ENCODE assay signal across 10 mouse cellular contexts in the genomic region with DNA sequence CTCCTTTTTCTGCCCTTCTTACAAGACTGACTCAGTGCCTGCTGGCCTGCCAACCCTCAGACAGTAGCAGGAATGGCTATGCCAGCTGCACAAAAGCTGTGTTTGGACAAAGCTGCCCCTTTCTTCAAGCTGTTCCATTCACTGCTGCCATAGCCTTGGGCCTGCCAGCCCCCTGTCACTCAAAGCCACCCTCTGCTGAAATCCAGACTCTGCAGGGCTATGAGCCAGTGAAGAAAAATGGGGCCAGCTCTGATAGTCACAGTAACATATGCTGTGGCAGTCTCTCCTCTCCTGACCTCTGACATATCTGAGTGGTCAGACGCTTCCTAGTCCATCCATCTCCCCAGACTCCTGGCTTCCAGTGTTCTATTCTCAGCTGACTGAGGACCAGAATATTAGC.
DNase-seq lines count a peak whose midpoint lies in the region; ATAC-seq and TF ChIP-seq lines count a peak whose summit lies in the region.
"Had no signal": no experiment of that assay in that cellular context is flagged by ENCODE, and none has a peak within 500 bp of the region (broad histone marks: within the 10 kb centered on the region; RNA-seq: fewer than 3 reads in every experiment).

No protein-coding gene starts in this region.

- H3K9ac ChIP-seq in liver, embryonic 11.5 days (ENCODE audit: low read depth, low read length), result no peak overlapping the region
- H3K9ac ChIP-seq: lung, embryonic 15.5 days had no signal

- no peak overlapping the region for H3K27ac ChIP-seq in kidney, adult 2 months (ENCODE audit: insufficient read depth, low read depth, low read length)
- H3K27ac ChIP-seq in liver, embryonic 11.5 days (ENCODE audit: low read depth, low read length), result no peak overlapping the region
- H3K27ac ChIP-seq: lung, embryonic 15.5 days had no signal

- 57% methylated on average over 1 of the region's 1 CpGs for WGBS in kidney, adult 2 months
- WGBS in liver, embryonic 11.5 days, result 60% methylated on average over 1 of the region's 1 CpGs

- no peak for TF ChIP-seq POLR2A in kidney, adult 2 months (IDR thresholded peaks at IDR 0.05; ENCODE audit: low read depth, low read length)

- no peak for TF ChIP-seq CTCF in kidney, adult 2 months (conservative IDR thresholded peaks at IDR 0.05; ENCODE audit: insufficient read depth, insufficient read length, low read depth, low read length)

- no peak overlapping the region for H3K4me3 ChIP-seq in kidney, adult 2 months (ENCODE audit: insufficient read depth, low read depth, low read length)
- H3K4me3 ChIP-seq in liver, embryonic 11.5 days (ENCODE audit: low read depth, low read length), result no peak overlapping the region
- H3K4me3 ChIP-seq: erythroblast, embryonic 14.5 days; lung, embryonic 15.5 days had no signal

- no peak overlapping the region for H3K4me2 ChIP-seq in liver, embryonic 11.5 days
- H3K4me2 ChIP-seq: lung, embryonic 15.5 days had no signal

- no peaks in the 10 kb centered on the region for H3K9me3 ChIP-seq in liver, embryonic 11.5 days (ENCODE audit: control insufficient read depth, low read length)
- H3K9me3 ChIP-seq: lung, embryonic 15.5 days had no signal

- H3K27me3 ChIP-seq in kidney, adult 2 months (replicated peaks; ENCODE audit: control insufficient read depth, insufficient read depth, low read length), result no peaks in the 10 kb centered on the region
- no peaks in the 10 kb centered on the region for H3K27me3 ChIP-seq in liver, embryonic 11.5 days (replicated peaks; ENCODE audit: control insufficient read depth, insufficient read depth, low read length)
- H3K27me3 ChIP-seq: lung, embryonic 15.5 days had no signal

- H3K36me3 ChIP-seq in kidney, adult 2 months (ENCODE audit: control insufficient read depth, insufficient read depth, low read length), result no peaks in the 10 kb centered on the region
- no peaks in the 10 kb centered on the region for H3K36me3 ChIP-seq in liver, embryonic 11.5 days (ENCODE audit: control insufficient read depth, insufficient read depth, low read length)
- H3K36me3 ChIP-seq: lung, embryonic 15.5 days had no signal

- DNase-seq in gastrocnemius, postnatal 10 days, result peak; percentile 14
- DNase-seq in gastrocnemius, adult 18-20 months (ENCODE audit: low spot score), result no peak
- peak; percentile 74 for DNase-seq in cerebellum, adult 9-10 months
- DNase-seq in layer of hippocampus, adult 18-20 months (ENCODE audit: low spot score in 2 of 2), result peak; percentile 39 to 43
- DNase-seq in right cerebral cortex, adult 18-20 months, result peak; percentile 50
- no peak for DNase-seq in kidney, adult 2 months
- no peak for DNase-seq in thymus, postnatal 4 days
- no peak for DNase-seq in liver, embryonic 11.5 days (ENCODE audit: low spot score)

- no peak for ATAC-seq in liver, embryonic 11.5 days (replicated peaks; ENCODE audit: low FRiP score)

- H3K4me1 ChIP-seq in kidney, adult 2 months (ENCODE audit: control insufficient read depth, insufficient read depth, low read length), result no peaks in the 10 kb centered on the region
- H3K4me1 ChIP-seq in liver, embryonic 11.5 days (replicated peaks; ENCODE audit: control insufficient read depth, insufficient read depth, low read length), result no peaks in the 10 kb centered on the region
- H3K4me1 ChIP-seq: lung, embryonic 15.5 days had no signal

Comparison
In these comparisons a context has a peak if more than half of its experiments do, and no peak if none do; other contexts are left out.
1. DNase-seq: peak in gastrocnemius, postnatal 10 days (single experiment), cerebellum, adult 9-10 months (single experiment), layer of hippocampus, adult 18-20 months (2 of 2) and right cerebral cortex, adult 18-20 months (single experiment); none in gastrocnemius, adult 18-20 months (single experiment), kidney, adult 2 months (single experiment), thymus, postnatal 4 days (single experiment) and liver, embryonic 11.5 days (single experiment).